In genomic region chr2:20662696-20663095, GRCm38 (mm10) we compare ENCODE assay signal across 17 mouse cellular contexts.
"Had no signal": no experiment of that assay in that cellular context is flagged by ENCODE, and none has a peak within 500 bp of the region (broad histone marks: within the 10 kb centered on the region; RNA-seq: fewer than 3 reads in every experiment).

No protein-coding gene starts in this region.

- H3K36me3 ChIP-seq: midbrain, embryonic 10.5 days; neural tube, embryonic 13.5 days; neural tube, embryonic 15.5 days had no signal

- DNase-seq: lung, adult 18-20 months; lung, embryonic 14.5 days; lung, postnatal 10 days; lung, postnatal 4 days; midbrain, embryonic 14.5 days; retina, postnatal 1 day; right cerebral cortex, adult 18-20 months; right cerebral cortex, postnatal 25 days; right cerebral cortex, postnatal 4 days; spleen, adult 18-20 months; thymus, adult 18-20 months; thymus, postnatal 14 days; thymus, postnatal 36 days had no signal

- H3K27me3 ChIP-seq: neural tube, embryonic 13.5 days; neural tube, embryonic 15.5 days had no signal

- H3K4me3 ChIP-seq: midbrain, embryonic 10.5 days; myocyte; neural tube, embryonic 13.5 days; neural tube, embryonic 15.5 days had no signal

- H3K9me3 ChIP-seq: midbrain, embryonic 10.5 days; neural tube, embryonic 13.5 days; neural tube, embryonic 15.5 days had no signal

- H3K9ac ChIP-seq: lung, embryonic 14.5 days; neural tube, embryonic 13.5 days; neural tube, embryonic 15.5 days had no signal

- H3K27ac ChIP-seq: midbrain, embryonic 10.5 days; neural tube, embryonic 13.5 days; neural tube, embryonic 15.5 days had no signal

- H3K4me1 ChIP-seq: neural tube, embryonic 15.5 days had no signal
